Mouse (Mus musculus): ENCODE measurements around the gene Gm8369. TPM values are rescaled to one million over a fixed set of nuclear protein-coding genes. Genes with fewer than 3 reads are reported as not detected.
"Not testable (repeated sequence)": the region's sequence is repeated elsewhere in the genome, so short reads cannot be mapped to it uniquely, and the experiment has no call there.

Gene Gm8369
- polyA plus RNA-seq, 1 experiment from 2014 or later = not detected

DNA sequence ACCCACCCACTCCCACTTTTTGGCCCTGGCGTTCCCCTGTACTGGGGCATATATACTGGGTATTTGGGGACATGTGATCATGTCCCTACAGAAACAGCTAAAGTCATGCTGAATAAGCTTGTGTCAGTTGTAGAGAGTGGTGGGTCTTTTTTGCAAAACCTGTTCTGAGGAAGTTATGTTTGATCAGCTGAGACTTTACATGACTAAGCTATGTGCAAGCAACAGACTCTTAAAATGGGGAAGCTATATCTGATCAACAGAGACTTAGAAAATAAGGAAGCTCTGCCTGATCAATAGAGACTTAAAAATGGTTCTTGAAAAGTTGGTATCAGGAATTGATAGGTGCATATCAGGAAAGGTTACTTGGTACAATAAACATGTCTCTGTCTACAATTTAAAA lies 47.7 kb downstream of the Gm8369 start:
- Histone ChIP-seq H3K4me2 (ENCODE audit: low read length) (no peak overlapping the region), H3K36me3 (ENCODE audit: control insufficient read depth, insufficient read depth, low read length) (no peaks in the 10 kb centered on the region), H3K9ac (ENCODE audit: low read depth, low read length) (no peak overlapping the region), H3K27ac (ENCODE audit: low read depth, low read length) (no peak overlapping the region), H3K9me3 (ENCODE audit: control insufficient read depth, low read length) (no peaks in the 10 kb centered on the region), H3K4me1 (ENCODE audit: control insufficient read depth, insufficient read depth, low read depth, low read length) (no peaks in the 10 kb centered on the region), H3K4me3 (ENCODE audit: low read length) (no peak overlapping the region), H3K27me3 (replicated peaks; ENCODE audit: control insufficient read depth, insufficient read depth, low read length) (no peaks in the 10 kb centered on the region)
- no peak for ATAC-seq
- 75% methylated on average over 1 of the region's 1 CpGs for WGBS

- Histone ChIP-seq H3K4me1 (ENCODE audit: control insufficient read depth, insufficient read depth, low read depth, low read length) (no peaks in the 10 kb centered on the region), H3K4me2 (ENCODE audit: low read length) (no peak overlapping the region), H3K9me3 (ENCODE audit: control insufficient read depth, low read length) (no peaks in the 10 kb centered on the region), H3K9ac (ENCODE audit: low read depth, low read length) (no peak overlapping the region), H3K27ac (ENCODE audit: low read depth, low read length) (no peak overlapping the region), H3K27me3 (replicated peaks; ENCODE audit: control insufficient read depth, insufficient read depth, low read length) (no peaks in the 10 kb centered on the region), H3K4me3 (ENCODE audit: low read length) (no peak overlapping the region), H3K36me3 (ENCODE audit: control insufficient read depth, insufficient read depth, low read length) (no peaks in the 10 kb centered on the region)
- WGBS = 50% methylated on average over 2 of the region's 2 CpGs
- no peak for ATAC-seq
These were observed 48.2 kb downstream of the Gm8369 start for GRCm38 (mm10) chr19:11533888-11534445.

- ATAC-seq = no peak
- 19% methylated on average over 7 of the region's 7 CpGs for WGBS
- no peak within 1 kb of the TSS for H3K27ac ChIP-seq (ENCODE audit: low read depth, low read length)
These were observed 50.9 kb downstream of the Gm8369 start, which contains the start of gene Ms4a4d for GRCm38 (mm10) chr19:11536593-11536992. Ms4a4d (plus strand) TSS chr19:11536801.

DNA sequence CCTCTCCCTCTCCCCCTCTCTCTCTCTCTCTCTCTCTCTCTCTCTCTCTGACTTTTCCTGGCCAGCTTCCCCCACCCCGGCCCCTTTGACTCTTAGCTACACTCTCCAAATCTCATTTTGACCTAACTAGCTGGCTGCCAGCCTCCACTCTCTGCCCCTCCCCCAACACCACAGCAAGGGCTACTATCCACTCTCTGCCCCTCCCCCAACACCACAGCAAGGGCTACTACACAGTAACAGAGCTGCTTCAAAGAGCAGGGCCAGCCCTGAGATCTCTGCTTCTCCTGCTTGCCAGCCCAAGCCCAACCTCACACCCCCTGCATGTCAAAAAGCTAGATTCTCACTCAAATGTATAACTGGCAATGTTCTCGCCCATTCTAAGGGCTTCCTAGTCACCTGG lies 51.6 kb downstream of the Gm8369 start:
- ATAC-seq = no peak
- Histone ChIP-seq H3K4me1 (ENCODE audit: control insufficient read depth, insufficient read depth, low read depth, low read length) (no peaks in the 10 kb centered on the region), H3K27me3 (replicated peaks; ENCODE audit: control insufficient read depth, insufficient read depth, low read length) (no peaks in the 10 kb centered on the region), H3K4me2 (ENCODE audit: low read length) (no peak overlapping the region), H3K9me3 (ENCODE audit: control insufficient read depth, low read length) (no peaks in the 10 kb centered on the region), H3K36me3 (ENCODE audit: control insufficient read depth, insufficient read depth, low read length) (no peaks in the 10 kb centered on the region), H3K4me3 (ENCODE audit: low read length) (no peak overlapping the region), H3K9ac (ENCODE audit: low read depth, low read length) (no peak overlapping the region), H3K27ac (ENCODE audit: low read depth, low read length) (no peak overlapping the region)
- WGBS = 34% methylated on average over 2 of the region's 2 CpGs

More at GRCm38 (mm10) chr19:11536593-11536992, 50.9 kb downstream of the Gm8369 start, which contains the start of gene Ms4a4d:
- Histone ChIP-seq H3K9me3 (ENCODE audit: control insufficient read depth, low read length) (no peaks in the 10 kb centered on the region), H3K36me3 (ENCODE audit: control insufficient read depth, insufficient read depth, low read length) (no peaks in the 10 kb centered on the region), H3K4me2 (ENCODE audit: low read length) (no peak within 1 kb of the TSS), H3K4me3 (ENCODE audit: low read length) (no peak within 1 kb of the TSS), H3K27me3 (replicated peaks; ENCODE audit: control insufficient read depth, insufficient read depth, low read length) (no peaks in the 10 kb centered on the region), H3K9ac (ENCODE audit: low read depth, low read length) (no peak within 1 kb of the TSS), H3K4me1 (ENCODE audit: control insufficient read depth, insufficient read depth, low read depth, low read length) (no peaks in the 10 kb centered on the region)

- H3K9ac ChIP-seq (ENCODE audit: low read depth, low read length); H3K36me3 ChIP-seq (ENCODE audit: control insufficient read depth, insufficient read depth, low read length); H3K9me3 ChIP-seq (ENCODE audit: control insufficient read depth, low read length); H3K4me2 ChIP-seq (ENCODE audit: low read length); ATAC-seq; H3K27ac ChIP-seq (ENCODE audit: low read depth, low read length); H3K4me1 ChIP-seq (ENCODE audit: control insufficient read depth, insufficient read depth, low read depth, low read length); H3K27me3 ChIP-seq (replicated peaks; ENCODE audit: control insufficient read depth, insufficient read depth, low read length); H3K4me3 ChIP-seq (ENCODE audit: low read length): not testable (repeated sequence)
- WGBS = 93% methylated on average over 1 of the region's 1 CpGs
These were observed 54.6 kb downstream of the Gm8369 start for GRCm38 (mm10) chr19:11540166-11540821.

DNA sequence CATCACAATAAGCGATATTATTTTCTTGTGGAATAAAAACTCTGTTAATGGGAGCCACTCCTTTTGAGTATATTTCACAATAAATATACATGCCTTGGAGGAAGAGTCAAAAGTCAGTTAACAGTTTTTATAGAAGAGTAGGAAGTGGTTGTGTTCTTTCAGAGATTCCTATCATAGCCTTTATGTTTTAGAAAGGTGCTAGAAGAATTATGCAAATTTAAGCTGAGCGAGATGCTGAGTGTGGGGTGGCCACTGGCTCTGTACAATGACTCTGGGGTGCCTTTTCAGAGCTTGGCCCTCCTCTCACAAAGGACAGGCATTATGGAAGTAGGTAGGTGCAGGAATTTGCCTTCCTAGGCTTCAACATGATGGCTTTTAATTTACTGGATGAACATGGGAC lies 58.6 kb downstream of the Gm8369 start:
- H3K4me1 ChIP-seq (ENCODE audit: control insufficient read depth, insufficient read depth, low read depth, low read length); H3K9ac ChIP-seq (ENCODE audit: low read depth, low read length); H3K4me3 ChIP-seq (ENCODE audit: low read length); H3K4me2 ChIP-seq (ENCODE audit: low read length); H3K27ac ChIP-seq (ENCODE audit: low read depth, low read length); H3K36me3 ChIP-seq (ENCODE audit: control insufficient read depth, insufficient read depth, low read length); ATAC-seq; H3K9me3 ChIP-seq (ENCODE audit: control insufficient read depth, low read length); H3K27me3 ChIP-seq (replicated peaks; ENCODE audit: control insufficient read depth, insufficient read depth, low read length): not testable (repeated sequence)
- 93% methylated on average over 2 of the region's 2 CpGs for WGBS

- Histone ChIP-seq H3K9ac (ENCODE audit: low read depth, low read length) (no peak overlapping the region), H3K4me2 (ENCODE audit: low read length) (no peak overlapping the region), H3K4me1 (ENCODE audit: control insufficient read depth, insufficient read depth, low read depth, low read length) (no peaks in the 10 kb centered on the region), H3K27ac (ENCODE audit: low read depth, low read length) (no peak overlapping the region), H3K4me3 (ENCODE audit: low read length) (no peak overlapping the region), H3K9me3 (ENCODE audit: control insufficient read depth, low read length) (no peaks in the 10 kb centered on the region), H3K27me3 (replicated peaks; ENCODE audit: control insufficient read depth, insufficient read depth, low read length) (no peaks in the 10 kb centered on the region), H3K36me3 (ENCODE audit: control insufficient read depth, insufficient read depth, low read length) (no peaks in the 10 kb centered on the region)
- no peak for ATAC-seq
These were observed 62.2 kb downstream of the Gm8369 start for GRCm38 (mm10) chr19:11547911-11548310.

DNA sequence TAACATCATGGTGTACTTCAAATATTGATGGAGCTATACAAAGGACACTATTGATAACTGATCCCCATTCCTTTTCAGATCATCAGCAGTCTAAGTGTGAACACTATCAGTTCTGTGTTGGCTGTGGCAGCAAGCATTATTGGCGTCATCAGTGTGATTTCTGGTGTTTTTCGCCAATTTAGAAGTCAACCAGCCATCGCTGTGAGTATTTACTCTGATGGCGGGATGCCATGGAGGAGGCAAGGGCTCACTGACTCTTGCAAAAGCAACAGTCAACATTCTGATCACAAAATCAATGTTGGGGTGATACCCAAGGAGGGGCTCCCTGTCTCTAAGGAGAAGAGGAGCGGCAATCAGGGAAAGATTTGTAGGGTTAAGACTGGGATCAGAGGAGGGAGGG lies 69.0 kb downstream of the Gm8369 start:
- ATAC-seq = no peak
- 90% methylated on average over 5 of the region's 5 CpGs for WGBS

DNA sequence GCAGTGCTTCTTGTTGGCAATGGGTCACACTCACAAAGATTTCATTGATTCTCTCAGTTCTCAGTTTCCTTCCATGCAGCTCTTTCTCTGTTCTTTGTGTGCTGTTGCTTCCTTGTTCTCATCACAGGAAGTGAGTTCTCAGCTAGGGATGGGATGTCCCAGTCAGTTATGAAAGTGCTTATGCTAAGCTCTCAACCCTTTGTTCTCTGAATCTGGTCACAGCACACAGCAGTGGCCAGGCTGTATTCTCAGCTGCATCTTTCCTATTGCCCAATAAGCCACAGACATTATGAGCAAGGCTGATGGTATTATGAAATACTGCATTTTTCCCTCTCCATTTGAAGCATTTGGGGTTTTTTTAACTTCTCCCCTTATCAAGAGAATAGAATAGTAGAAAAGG lies 73.8 kb downstream of the Gm8369 start:
- H3K36me3 ChIP-seq (ENCODE audit: control insufficient read depth, insufficient read depth, low read length); H3K4me3 ChIP-seq (ENCODE audit: low read length); H3K4me2 ChIP-seq (ENCODE audit: low read length); H3K9ac ChIP-seq (ENCODE audit: low read depth, low read length); H3K4me1 ChIP-seq (ENCODE audit: control insufficient read depth, insufficient read depth, low read depth, low read length); ATAC-seq; H3K27ac ChIP-seq (ENCODE audit: low read depth, low read length); H3K9me3 ChIP-seq (ENCODE audit: control insufficient read depth, low read length); H3K27me3 ChIP-seq (replicated peaks; ENCODE audit: control insufficient read depth, insufficient read depth, low read length): not testable (repeated sequence)

More for the DNA sequence above, 69.0 kb downstream of the Gm8369 start:
- Histone ChIP-seq H3K27me3 (replicated peaks; ENCODE audit: control insufficient read depth, insufficient read depth, low read length) (no peaks in the 10 kb centered on the region), H3K4me2 (ENCODE audit: low read length) (no peak overlapping the region), H3K9ac (ENCODE audit: low read depth, low read length) (no peak overlapping the region), H3K4me3 (ENCODE audit: low read length) (no peak overlapping the region), H3K36me3 (ENCODE audit: control insufficient read depth, insufficient read depth, low read length) (no peaks in the 10 kb centered on the region), H3K27ac (ENCODE audit: low read depth, low read length) (no peak overlapping the region), H3K9me3 (ENCODE audit: control insufficient read depth, low read length) (no peaks in the 10 kb centered on the region), H3K4me1 (ENCODE audit: control insufficient read depth, insufficient read depth, low read depth, low read length) (no peaks in the 10 kb centered on the region)
